Mouse (Mus musculus) stomach, postnatal 0 days (tissue): ENCODE measurements around the gene Hist1h2ae. TPM values are rescaled to one million over a fixed set of nuclear protein-coding genes. Genes with fewer than 3 reads are reported as not detected.
"Not testable (repeated sequence)": the region's sequence is repeated elsewhere in the genome, so short reads cannot be mapped to it uniquely, and the experiment has no call there.

Source experiments
- ATAC-seq: fragments of 200-750 bp; cut with Nextera tagmentation; 2 replicates; pipeline ENCODE4 v1.8.0; 2017; ENCODE audit not compliant: low FRiP score, low TSS enrichment
- DNase-seq: peaks from one replicate; pipeline ENCODE4 v3.0.0-alpha.2; 2016; ENCODE audit warnings: low spot score
- H3K27ac ChIP-seq: fragments of 300-500 bp; sonication (generic); replicated peaks from 2 replicates; pipeline ENCODE4 v1.5.1; 2014; ENCODE audit warnings: mild to moderate bottlenecking, control low read depth
- H3K27me3 ChIP-seq: fragments of 300-500 bp; sonication (generic); 2 replicates; pipeline ENCODE4 v1.6.1; 2014; ENCODE audit warnings: low read length; ENCODE audit not compliant: control insufficient read depth, insufficient read depth
- H3K36me3 ChIP-seq: fragments of 300-500 bp; sonication (generic); 2 replicates; pipeline ENCODE4 v1.6.1; 2014; ENCODE audit warnings: low read length, mixed read lengths; ENCODE audit not compliant: control insufficient read depth, insufficient read depth
- H3K4me1 ChIP-seq: fragments of 300-500 bp; sonication (generic); replicated peaks from 2 replicates; pipeline ENCODE4 v1.6.1; 2014; ENCODE audit warnings: antibody characterized with exemption; ENCODE audit not compliant: control insufficient read depth, insufficient read depth
- H3K4me2 ChIP-seq: fragments of 300-500 bp; sonication (generic); replicated peaks from 2 replicates; pipeline ENCODE4 v1.6.1; 2014; ENCODE audit warnings: low read depth, mild to moderate bottlenecking, control low read depth, moderate library complexity
- H3K4me3 ChIP-seq: fragments of 300-500 bp; sonication (generic); 2 replicates; pipeline ENCODE4 v1.5.1; 2014; ENCODE audit warnings: low read depth, low read length, control low read depth
- H3K9ac ChIP-seq: fragments of 300-500 bp; sonication (generic); 2 replicates; pipeline ENCODE4 v1.6.1; 2014; ENCODE audit warnings: mild to moderate bottlenecking, low read length, control low read depth, mixed read lengths
- H3K9me3 ChIP-seq: fragments of 300-500 bp; sonication (generic); 2 replicates; pipeline ENCODE4 v1.6.1; 2016; ENCODE audit warnings: low read length; ENCODE audit not compliant: control insufficient read depth
- CTCF ChIP-seq: IDR thresholded peaks from 2 replicates; pipeline ENCODE4 v1.5.1; 2016; ENCODE audit warnings: antibody characterized with exemption, low read depth, mild to moderate bottlenecking, moderate library complexity
- EP300 ChIP-seq: optimal IDR thresholded peaks from 2 replicates; pipeline ENCODE3; 2016; ENCODE audit warnings: antibody characterized with exemption
- WGBS: fragments of 180-500 bp; shearing (Covaris S2); extraction: QIAGEN DNeasy Blood & Tissue Kit; methylation state at CpG from one replicate; pipeline ENCODE4 v1.1.7; 2014; 5-methylcytosine and 5-hydroxymethylcytosine counted together
- polyA plus RNA-seq: library from polyadenylated mRNA; unstranded; fragments of >200 nt; fragmentation: Nextera tagmentation; extraction: Ambion mirVana; gene quantifications from 2 replicates; pipeline ENCODE4 v1.2.1, GENCODE M21; 2015

The Hist1h2ae gene
- polyA plus RNA-seq, 1 experiment from 2014 or later: 29.5 TPM

- ATAC-seq (no peak), DNase-seq (no peak)
- no peaks in the 10 kb centered on the region for H3K4me1 ChIP-seq
- H3K36me3 ChIP-seq: no peaks in the 10 kb centered on the region
- no peak overlapping the region for H3K4me2 ChIP-seq
- TF ChIP-seq EP300 (no peak), CTCF (no peak)
- no peak overlapping the region for H3K27ac ChIP-seq
- whole genome bisulfite sequencing: 83% methylated on average over 3 of the region's 3 CpGs
- no peak overlapping the region for H3K4me3 ChIP-seq
- H3K9me3 ChIP-seq: no peaks in the 10 kb centered on the region
- H3K9ac ChIP-seq: no peak overlapping the region
- H3K27me3 ChIP-seq: no peaks in the 10 kb centered on the region
These were observed 29.5 kb downstream of the Hist1h2ae start for GRCm38 (mm10) chr13:23541497-23541896.

GRCm38 (mm10) chr13:23539821-23540220 lies 31.2 kb downstream of the Hist1h2ae start:
- DNase-seq: not testable (repeated sequence)

GRCm38 (mm10) chr13:23538249-23538648 lies 32.8 kb downstream of the Hist1h2ae start:
- Histone ChIP-seq H3K4me3 (no peak overlapping the region), H3K9me3 (no peaks in the 10 kb centered on the region), H3K9ac (no peak overlapping the region), H3K27me3 (no peaks in the 10 kb centered on the region), H3K4me2 (no peak overlapping the region), H3K4me1 (no peaks in the 10 kb centered on the region), H3K36me3 (no peaks in the 10 kb centered on the region), H3K27ac (no peak overlapping the region)
- no peak for ATAC-seq
- 69% methylated on average over 5 of the region's 5 CpGs for whole genome bisulfite sequencing
- TF ChIP-seq CTCF (no peak), EP300 (no peak)
- DNase-seq: no peak

More at GRCm38 (mm10) chr13:23539821-23540220, 31.2 kb downstream of the Hist1h2ae start:
- not testable (repeated sequence) for ATAC-seq, H3K27ac ChIP-seq, H3K9me3 ChIP-seq, H3K36me3 ChIP-seq, H3K4me3 ChIP-seq, H3K27me3 ChIP-seq, H3K4me2 ChIP-seq, H3K4me1 ChIP-seq, H3K9ac ChIP-seq
- WGBS: 67% methylated on average over 1 of the region's 1 CpGs

GRCm38 (mm10) chr13:23537006-23537710 lies 33.9 kb downstream of the Hist1h2ae start:
- DNase-seq (no peak), ATAC-seq (no peak)
- H3K27me3 ChIP-seq: no peaks in the 10 kb centered on the region
- H3K9ac ChIP-seq: no peak overlapping the region
- 69% methylated on average over 3 of the region's 3 CpGs for WGBS
- TF ChIP-seq EP300: no peak
- no peak for TF ChIP-seq CTCF
- no peaks in the 10 kb centered on the region for H3K9me3 ChIP-seq
- H3K36me3 ChIP-seq: no peaks in the 10 kb centered on the region
- H3K4me2 ChIP-seq: no peak overlapping the region
- no peak overlapping the region for H3K27ac ChIP-seq
- no peak overlapping the region for H3K4me3 ChIP-seq
- H3K4me1 ChIP-seq: no peaks in the 10 kb centered on the region

GRCm38 (mm10) chr13:23536076-23536822 lies 34.8 kb downstream of the Hist1h2ae start:
- ATAC-seq (no peak), DNase-seq (no peak)
- peak overlapping the region; percentile 73 for H3K4me2 ChIP-seq
- H3K36me3 ChIP-seq: no peaks in the 10 kb centered on the region
- H3K27ac ChIP-seq: no peak overlapping the region
- H3K4me3 ChIP-seq: peak overlapping the region; percentile 45
- TF ChIP-seq EP300 (no peak), CTCF (no peak)
- H3K9me3 ChIP-seq: no peaks in the 10 kb centered on the region
- peak overlapping the region; percentile 35; the same call in 1 of the 2 replicates for H3K9ac ChIP-seq
- H3K4me1 ChIP-seq: no peaks in the 10 kb centered on the region
- H3K27me3 ChIP-seq: no peaks in the 10 kb centered on the region
- WGBS: 14% methylated on average over 7 of the region's 7 CpGs

- not testable (repeated sequence) for H3K9me3 ChIP-seq, H3K36me3 ChIP-seq, H3K4me1 ChIP-seq, H3K27me3 ChIP-seq
- under 1% methylated on average over 37 of the region's 62 CpGs for WGBS
- peak within 1 kb of the TSS; percentile 73 for H3K4me2 ChIP-seq
- peak within 1 kb of the TSS; percentile 45 for H3K4me3 ChIP-seq
- ATAC-seq: peak; percentile 87
- peak; percentile 86 for DNase-seq
- peak within 1 kb of the TSS; percentile 57 for H3K9ac ChIP-seq
- H3K27ac ChIP-seq: peak within 1 kb of the TSS; percentile 74
These were observed 35.6 kb downstream of the Hist1h2ae start, which contains the start of gene Hist1h3g for GRCm38 (mm10) chr13:23535137-23536075. Hist1h3g (plus strand) TSS chr13:23535422.
